Mouse (Mus musculus) regulatory T cell (primary cell): ENCODE measurements around the gene Gm12790.
"Not testable (repeated sequence)": the region's sequence is repeated elsewhere in the genome, so short reads cannot be mapped to it uniquely, and the experiment has no call there.

Source experiments
- in situ Hi-C: fragments of 300-600 bp; cut with MboI, MseI; formaldehyde crosslinking; loops from one replicate; pipeline ENCODE4 v1.15.1; 2025; ENCODE audit warnings: high pct_unique_total_duplicates

Gene Gm12790

GRCm38 (mm10) chr4:101980949-101981348 is at the start of gene Gm12790:
Gene Gm12790, minus strand, starts transcription at chr4:101981049.
- in situ Hi-C loops: not testable (repeated sequence)

- in situ Hi-C loops: no loop called here
Measured at GRCm38 (mm10) chr4:102026619-102027018, 45.8 kb upstream of the Gm12790 start.

DNA sequence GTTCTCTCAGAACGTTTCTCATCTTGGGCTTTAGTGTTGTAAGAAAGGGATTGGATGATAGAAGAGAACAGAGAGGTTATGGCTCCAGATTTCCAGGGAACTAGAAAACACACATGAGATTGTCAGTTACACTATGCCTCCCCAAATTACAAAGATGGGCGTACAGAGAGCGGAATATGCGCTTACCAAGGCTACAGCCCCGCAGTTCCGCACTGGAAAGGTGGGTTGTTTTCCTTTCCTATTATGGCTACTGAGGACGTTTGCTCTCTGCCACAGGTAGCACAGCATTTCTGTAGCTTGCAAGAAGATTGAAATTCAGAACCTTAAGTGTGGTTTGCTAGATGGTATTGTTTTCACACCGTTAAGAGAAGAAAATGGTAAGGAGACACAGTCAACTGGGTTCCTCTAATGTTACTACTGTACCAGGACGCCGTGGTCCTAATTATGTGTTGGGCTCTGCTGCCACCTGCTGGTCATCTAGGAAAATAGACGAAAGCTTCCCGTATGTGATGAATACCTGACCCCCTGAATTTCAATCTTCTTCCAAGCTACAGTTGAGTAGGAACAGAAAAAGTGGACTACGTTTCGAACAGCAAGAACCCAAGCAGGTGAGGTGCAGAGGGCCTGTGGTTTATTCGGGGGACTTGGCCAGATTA is 17.5 kb upstream of the Gm12790 start:
- in situ Hi-C loops: no loop called here

DNA sequence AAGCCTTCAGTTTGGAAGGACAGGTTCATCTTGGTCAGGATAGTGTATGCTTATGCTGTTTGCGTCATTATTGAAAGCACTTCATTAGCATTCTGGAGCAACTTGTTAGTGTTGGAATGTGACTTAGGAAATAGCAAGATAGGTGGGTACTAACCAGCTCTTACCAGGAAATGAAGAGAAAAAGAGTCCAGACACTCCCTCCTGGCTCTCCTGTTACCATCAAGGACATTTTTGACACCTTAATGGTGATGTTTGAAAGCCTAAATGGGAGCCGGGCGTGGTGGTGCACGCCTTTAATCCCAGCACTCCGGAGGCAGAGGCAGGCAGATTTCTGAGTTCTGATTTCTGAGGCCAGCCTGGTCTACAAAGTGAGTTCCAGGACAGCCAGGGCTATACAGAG is 16.6 kb upstream of the Gm12790 start:
- in situ Hi-C loops: no loop called here

DNA sequence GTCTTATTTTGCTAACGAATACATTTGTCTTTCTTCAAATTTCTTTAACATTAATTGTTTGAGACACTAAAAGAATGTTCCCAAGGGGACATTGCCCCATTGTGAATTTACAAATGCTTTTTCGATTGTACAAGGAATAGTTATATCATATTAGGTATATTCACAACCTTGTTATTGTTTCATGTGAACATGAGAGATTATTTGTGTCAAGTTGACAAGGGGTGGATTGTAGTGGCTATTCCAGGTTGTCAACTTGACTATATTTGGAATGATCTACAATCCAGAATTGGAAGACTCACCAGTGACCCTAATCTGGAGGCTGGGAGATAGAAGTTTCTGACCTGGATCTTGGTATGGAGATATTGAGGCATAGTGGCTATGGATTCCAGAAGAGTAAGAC is 5.5 kb upstream of the Gm12790 start, which contains the start of gene Gm12789:
Gene Gm12789, plus strand, starts transcription at position 301 of the 400 bp plus-strand sequence.
- in situ Hi-C loops: loop anchor here (5.0 kb wide), 1 partner anchor 329 kb away; no protein-coding TSS in a partner anchor

DNA sequence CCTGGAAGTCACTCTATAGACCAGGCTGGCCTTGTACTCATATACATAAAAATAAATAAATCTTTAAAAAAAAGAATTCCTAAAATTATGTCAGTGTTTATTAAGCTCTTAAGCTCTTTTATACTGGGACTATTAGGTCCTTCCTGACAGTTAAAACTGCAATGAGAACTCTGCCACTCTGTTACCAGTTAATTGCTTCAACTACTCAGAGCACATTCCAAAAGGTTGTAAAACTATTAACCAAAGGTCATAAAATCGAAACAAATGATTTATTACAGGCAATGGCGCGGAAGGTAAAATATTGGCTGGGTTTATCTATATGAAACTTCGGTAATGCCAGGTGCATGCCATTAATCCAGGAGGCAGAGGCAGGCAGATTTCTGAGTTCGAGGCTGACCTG is 4.8 kb upstream of the Gm12790 start:
- in situ Hi-C loops: loop anchor here (5.0 kb wide), 1 partner anchor 328 kb away; no protein-coding TSS in a partner anchor

DNA sequence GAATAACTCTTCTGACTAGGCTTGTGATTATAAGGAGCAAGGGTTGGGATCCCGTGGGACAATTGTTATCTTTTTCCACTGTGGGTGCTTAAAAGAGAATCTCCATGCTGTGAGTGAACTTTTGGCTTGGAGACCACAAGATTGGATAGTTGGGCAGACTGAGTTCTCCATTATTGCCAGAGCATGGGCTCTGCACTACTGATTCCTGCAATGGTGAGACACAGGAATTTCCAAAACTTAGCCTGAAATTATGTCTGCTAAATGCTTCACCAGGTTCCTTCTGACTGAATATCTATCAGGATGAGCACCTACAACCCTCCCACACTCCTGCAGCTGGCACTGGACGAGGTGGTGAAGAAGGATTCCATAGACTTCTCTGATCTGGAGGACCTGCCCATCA is 40.7 kb downstream of the Gm12790 start, which contains the start of gene Gm12794:
Gene Gm12794, plus strand, starts transcription at position 301 of the 400 bp plus-strand sequence.
- in situ Hi-C loops: not testable (repeated sequence)
